Mouse (Mus musculus) cerebellum, postnatal 14 days (tissue): ENCODE results near the gene Gsk3b.

Source experiments
- DNase-seq, 2 experiments: peaks; one replicate each; pipeline ENCODE4 v3.0.0; 2021; ENCODE audit warnings: mixed read lengths in 2 of 2

The Gsk3b gene

DNA sequence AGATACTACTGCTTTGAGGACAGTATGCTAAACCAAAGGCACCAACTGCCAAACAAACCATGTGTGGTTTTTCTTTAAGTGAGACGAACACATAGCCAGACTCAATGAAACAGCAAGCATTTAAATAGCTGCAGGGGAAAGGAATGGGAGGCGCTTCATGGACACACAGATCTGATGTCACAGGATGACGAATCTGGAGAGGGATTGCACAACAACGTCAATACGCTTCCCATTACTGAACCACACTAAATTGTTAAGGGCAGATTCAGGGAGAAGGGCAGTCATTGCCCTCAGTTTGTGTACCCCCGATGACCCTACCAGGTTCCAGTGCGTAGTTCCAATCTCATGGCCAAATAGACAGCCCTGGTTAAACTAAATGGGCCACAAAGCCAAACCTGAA, 197.0 kb downstream of the Gsk3b start:
- no peak for DNase-seq

DNA sequence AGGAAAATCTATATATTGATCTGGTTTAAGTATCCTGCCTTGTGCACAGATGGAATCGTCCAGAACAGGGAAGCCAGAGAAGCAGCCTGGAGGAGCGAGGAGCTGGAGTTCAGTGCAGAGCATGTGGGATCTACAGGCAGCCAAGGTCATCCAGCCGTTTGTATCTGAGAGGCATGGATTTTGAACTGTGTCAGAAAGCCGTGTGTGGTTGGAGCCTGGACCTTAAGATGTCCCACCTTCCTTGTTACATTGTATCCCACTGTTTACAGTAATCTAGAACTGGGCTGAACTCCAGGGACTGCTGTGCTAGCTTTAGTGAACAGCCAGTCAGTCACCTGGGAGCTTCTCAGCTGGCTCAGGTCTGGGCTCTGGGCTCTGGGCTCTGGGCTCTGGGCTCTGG, 197.7 kb downstream of the Gsk3b start:
- DNase-seq: no peak

DNA sequence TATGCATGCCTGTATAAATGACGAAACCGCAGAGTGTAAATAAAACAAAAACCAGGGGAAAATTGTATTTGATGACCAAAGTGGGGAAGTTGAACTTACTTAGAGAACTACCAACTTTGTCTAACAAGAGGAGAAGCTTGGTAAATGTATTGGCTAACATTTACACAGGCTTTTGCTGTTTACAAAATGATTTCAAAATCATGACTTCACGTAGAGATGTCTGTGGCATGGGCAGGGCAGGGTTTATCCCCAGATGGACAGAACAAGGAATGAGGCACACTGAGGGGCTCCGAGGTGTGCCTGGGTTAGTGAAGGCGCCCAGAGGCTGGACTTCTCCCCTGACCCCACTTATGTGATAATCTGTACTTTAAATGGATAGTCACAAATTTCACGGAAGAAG, 198.6 kb downstream of the Gsk3b start:
- no peak for DNase-seq

DNA sequence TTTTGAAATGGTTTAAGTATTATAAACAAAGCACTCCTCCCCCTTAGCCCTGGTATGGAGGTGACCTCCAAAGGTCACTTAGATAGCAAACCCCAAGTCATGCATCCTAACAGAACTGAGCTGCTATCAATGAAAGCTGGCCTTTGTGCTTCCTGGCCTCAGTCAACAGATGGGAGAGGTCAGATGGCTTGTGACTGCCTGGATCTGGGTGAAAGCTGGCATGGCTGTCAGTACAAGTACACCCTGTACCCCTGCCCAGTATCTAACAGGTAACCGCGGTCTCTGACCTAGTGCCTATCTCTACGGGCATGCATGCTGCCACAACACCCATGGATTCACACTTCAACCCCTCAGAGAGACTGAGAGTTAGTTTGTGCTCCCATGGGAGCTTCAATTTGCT, 199.0 kb downstream of the Gsk3b start:
- no peak for DNase-seq

- DNase-seq: no peak
Measured at GRCm38 (mm10) chr16:38288851-38289250, 200.1 kb downstream of the Gsk3b start.

- DNase-seq: no peak
Measured at GRCm38 (mm10) chr16:38290151-38290550, 201.3 kb downstream of the Gsk3b start.

DNA sequence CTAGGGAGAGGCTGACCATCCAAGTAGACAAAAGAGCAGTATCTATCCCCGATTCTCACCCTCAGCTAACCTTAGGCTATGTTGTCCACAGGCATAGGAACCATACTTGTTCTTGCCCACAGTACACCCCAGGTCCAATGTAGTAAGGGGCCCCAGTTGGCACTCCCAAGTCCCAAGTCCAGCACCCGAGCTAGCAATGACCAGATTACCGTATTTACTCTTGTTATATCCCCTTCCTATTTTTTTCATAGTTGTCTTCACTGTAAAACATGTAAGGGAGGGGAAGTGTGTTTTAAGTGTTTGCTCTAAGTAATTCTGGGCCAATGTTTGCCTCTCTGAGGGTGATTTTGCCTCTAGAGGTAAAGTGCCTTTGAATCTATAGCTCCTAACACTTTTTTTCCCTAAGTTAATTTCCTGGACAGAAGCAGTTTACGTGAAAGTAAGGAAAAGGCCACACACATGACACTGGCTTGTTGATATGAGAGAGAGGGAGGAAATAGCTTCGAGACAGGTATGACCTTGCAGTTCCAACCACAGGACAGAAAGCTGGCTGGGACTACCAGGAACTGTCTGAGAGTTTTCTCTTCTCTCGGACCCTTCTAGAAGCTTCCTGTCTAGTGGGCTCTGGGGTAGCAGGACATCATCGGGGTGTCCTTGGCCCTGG, 206.0 kb downstream of the Gsk3b start, which contains the start of gene Nr1i2:
TSS of gene Nr1i2 (minus strand) at position 140 of the 664 bp plus-strand sequence.
- DNase-seq: no peak

DNA sequence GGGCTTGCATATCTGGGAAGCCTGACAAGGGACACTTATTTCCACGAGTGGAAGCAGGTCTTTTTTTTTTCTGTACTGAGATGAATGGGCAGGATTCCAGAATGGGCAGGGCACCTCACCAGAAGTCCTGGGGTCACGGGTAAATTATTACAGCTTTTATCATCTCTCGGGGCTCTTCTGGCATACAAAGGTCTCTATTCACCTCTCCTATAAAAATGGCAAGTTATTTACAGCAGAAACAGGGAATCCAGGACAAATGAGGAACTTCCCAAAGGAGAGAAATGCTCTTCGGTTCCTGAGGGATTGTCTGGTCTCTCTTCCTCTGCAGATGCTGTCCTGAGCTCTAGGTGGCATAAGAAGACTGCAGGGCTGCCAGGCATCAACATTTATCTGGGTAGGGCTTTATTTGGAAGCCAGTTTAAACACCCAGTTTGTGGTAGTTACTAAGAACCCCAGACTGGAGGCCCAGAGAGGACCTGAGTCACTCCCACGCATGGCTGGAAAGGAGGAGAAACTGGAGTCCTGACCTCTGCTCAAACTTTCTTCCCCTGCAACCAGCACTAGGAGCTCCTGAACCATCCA, 206.6 kb downstream of the Gsk3b start:
- no peak for DNase-seq
